Mouse (Mus musculus): ENCODE results near the gene Cuedc1. TPM values are rescaled to one million over a fixed set of nuclear protein-coding genes. Genes with fewer than 3 reads are reported as not detected.
A peak's percentile ranks its signal among the peaks of the same experiment; 100 is the strongest.

Cuedc1 gene
- polyA plus RNA-seq, 1 experiment from 2014 or later, result 17.4 TPM

GRCm38 (mm10) chr11:88059141-88059540 is 38.7 kb upstream of the Cuedc1 start:
- Histone ChIP-seq H3K4me3 (ENCODE audit: low read depth, low read length) (no peak overlapping the region), H3K27me3 (replicated peaks; ENCODE audit: control insufficient read depth, insufficient read depth, low read length) (no peaks in the 10 kb centered on the region), H3K9me3 (ENCODE audit: control insufficient read depth, low read length) (no peaks in the 10 kb centered on the region), H3K36me3 (ENCODE audit: control insufficient read depth, insufficient read depth, low read length) (peaks cover under 1% of the 10 kb centered on the region), H3K9ac (ENCODE audit: low read depth, low read length) (no peak overlapping the region), H3K4me1 (ENCODE audit: control insufficient read depth, insufficient read depth, low read length) (no peaks in the 10 kb centered on the region), H3K27ac (replicated peaks; ENCODE audit: low read depth, low read length) (no peak overlapping the region), H3K4me2 (ENCODE audit: low read depth, low read length) (no peak overlapping the region)
- peak; percentile 86 for ATAC-seq (ENCODE audit: low read depth)
- 55% methylated on average over 2 of the region's 2 CpGs for WGBS
- peak; percentile 88 for DNase-seq (ENCODE audit: low spot score)

GRCm38 (mm10) chr11:88061892-88062625 is 35.8 kb upstream of the Cuedc1 start:
- no peak overlapping the region for H3K4me2 ChIP-seq (ENCODE audit: low read depth, low read length)
- no peaks in the 10 kb centered on the region for H3K9me3 ChIP-seq (ENCODE audit: control insufficient read depth, low read length)
- ATAC-seq (ENCODE audit: low read depth), result no peak
- WGBS, result 75% methylated on average over 2 of the region's 2 CpGs
- H3K9ac ChIP-seq (ENCODE audit: low read depth, low read length), result no peak overlapping the region
- no peak for DNase-seq (ENCODE audit: low spot score)
- H3K36me3 ChIP-seq (ENCODE audit: control insufficient read depth, insufficient read depth, low read length), result no peaks in the 10 kb centered on the region
- H3K4me1 ChIP-seq (ENCODE audit: control insufficient read depth, insufficient read depth, low read length), result peaks cover under 1% of the 10 kb centered on the region
- H3K4me3 ChIP-seq (ENCODE audit: low read depth, low read length), result no peak overlapping the region
- no peaks in the 10 kb centered on the region for H3K27me3 ChIP-seq (replicated peaks; ENCODE audit: control insufficient read depth, insufficient read depth, low read length)
- H3K27ac ChIP-seq (replicated peaks; ENCODE audit: low read depth, low read length), result no peak overlapping the region

- ATAC-seq (ENCODE audit: low read depth), result no peak
These were observed 32.1 kb upstream of the Cuedc1 start for GRCm38 (mm10) chr11:88065732-88066131.

GRCm38 (mm10) chr11:88067191-88067585 is 30.7 kb upstream of the Cuedc1 start:
- Histone ChIP-seq H3K4me1 (ENCODE audit: control insufficient read depth, insufficient read depth, low read length) (peaks cover 26% of the 10 kb centered on the region), H3K9me3 (ENCODE audit: control insufficient read depth, low read length) (no peaks in the 10 kb centered on the region), H3K27me3 (replicated peaks; ENCODE audit: control insufficient read depth, insufficient read depth, low read length) (no peaks in the 10 kb centered on the region), H3K4me2 (ENCODE audit: low read depth, low read length) (peak overlapping the region; percentile 77), H3K4me3 (ENCODE audit: low read depth, low read length) (peak overlapping the region; percentile 98), H3K9ac (ENCODE audit: low read depth, low read length) (peak overlapping the region; percentile 96), H3K36me3 (ENCODE audit: control insufficient read depth, insufficient read depth, low read length) (no peaks in the 10 kb centered on the region), H3K27ac (replicated peaks; ENCODE audit: low read depth, low read length) (peak overlapping the region; percentile 97)
- WGBS, result 4% methylated on average over 8 of the region's 8 CpGs
- ATAC-seq (ENCODE audit: low read depth) (no peak), DNase-seq (ENCODE audit: low spot score) (no peak)

More at GRCm38 (mm10) chr11:88065732-88066131, 32.1 kb upstream of the Cuedc1 start:
- Histone ChIP-seq H3K36me3 (ENCODE audit: control insufficient read depth, insufficient read depth, low read length) (no peaks in the 10 kb centered on the region), H3K4me2 (ENCODE audit: low read depth, low read length) (no peak overlapping the region), H3K27ac (replicated peaks; ENCODE audit: low read depth, low read length) (no peak overlapping the region), H3K9me3 (ENCODE audit: control insufficient read depth, low read length) (no peaks in the 10 kb centered on the region), H3K4me1 (ENCODE audit: control insufficient read depth, insufficient read depth, low read length) (peaks cover 15% of the 10 kb centered on the region), H3K4me3 (ENCODE audit: low read depth, low read length) (no peak overlapping the region), H3K27me3 (replicated peaks; ENCODE audit: control insufficient read depth, insufficient read depth, low read length) (no peaks in the 10 kb centered on the region), H3K9ac (ENCODE audit: low read depth, low read length) (no peak overlapping the region)
- no peak for DNase-seq (ENCODE audit: low spot score)

GRCm38 (mm10) chr11:88067586-88068410 is 30.1 kb upstream of the Cuedc1 start, which contains the start of gene Vezf1:
Gene Vezf1, plus strand, starts transcription at chr11:88068279.
- H3K36me3 ChIP-seq (ENCODE audit: control insufficient read depth, insufficient read depth, low read length), result no peaks in the 10 kb centered on the region
- 0% methylated on average over 17 of the region's 81 CpGs for WGBS
- H3K4me1 ChIP-seq (ENCODE audit: control insufficient read depth, insufficient read depth, low read length), result peaks cover 26% of the 10 kb centered on the region
- H3K9me3 ChIP-seq (ENCODE audit: control insufficient read depth, low read length), result no peaks in the 10 kb centered on the region
- ATAC-seq (ENCODE audit: low read depth) (peak; percentile 89), DNase-seq (ENCODE audit: low spot score) (peak; percentile 89)
- peak within 1 kb of the TSS; percentile 96 for H3K9ac ChIP-seq (ENCODE audit: low read depth, low read length)
- peak within 1 kb of the TSS; percentile 98 for H3K4me3 ChIP-seq (ENCODE audit: low read depth, low read length)
- H3K4me2 ChIP-seq (ENCODE audit: low read depth, low read length), result peak within 1 kb of the TSS; percentile 77
- no peaks in the 10 kb centered on the region for H3K27me3 ChIP-seq (replicated peaks; ENCODE audit: control insufficient read depth, insufficient read depth, low read length)
- H3K27ac ChIP-seq (replicated peaks; ENCODE audit: low read depth, low read length), result peak within 1 kb of the TSS; percentile 97

- Histone ChIP-seq H3K9ac (ENCODE audit: low read depth, low read length) (peak overlapping the region; percentile 96), H3K4me1 (ENCODE audit: control insufficient read depth, insufficient read depth, low read length) (peaks cover 26% of the 10 kb centered on the region), H3K4me3 (ENCODE audit: low read depth, low read length) (peak overlapping the region; percentile 98), H3K4me2 (ENCODE audit: low read depth, low read length) (peak overlapping the region; percentile 77), H3K27me3 (replicated peaks; ENCODE audit: control insufficient read depth, insufficient read depth, low read length) (no peaks in the 10 kb centered on the region), H3K9me3 (ENCODE audit: control insufficient read depth, low read length) (no peaks in the 10 kb centered on the region), H3K27ac (replicated peaks; ENCODE audit: low read depth, low read length) (peak overlapping the region; percentile 97), H3K36me3 (ENCODE audit: control insufficient read depth, insufficient read depth, low read length) (peaks cover 7% of the 10 kb centered on the region)
- DNase-seq (ENCODE audit: low spot score) (peak; percentile 65), ATAC-seq (ENCODE audit: low read depth) (peak; percentile 69)
- under 1% methylated on average over 52 of the region's 92 CpGs for WGBS
These were observed 29.2 kb upstream of the Cuedc1 start for GRCm38 (mm10) chr11:88068411-88069245.

GRCm38 (mm10) chr11:88069246-88069570 is 28.6 kb upstream of the Cuedc1 start:
- no peak for ATAC-seq (ENCODE audit: low read depth)
- Histone ChIP-seq H3K4me2 (ENCODE audit: low read depth, low read length) (peak overlapping the region; percentile 77), H3K9ac (ENCODE audit: low read depth, low read length) (peak overlapping the region; percentile 96), H3K4me3 (ENCODE audit: low read depth, low read length) (peak overlapping the region; percentile 98), H3K36me3 (ENCODE audit: control insufficient read depth, insufficient read depth, low read length) (peaks cover 13% of the 10 kb centered on the region), H3K27me3 (replicated peaks; ENCODE audit: control insufficient read depth, insufficient read depth, low read length) (no peaks in the 10 kb centered on the region), H3K9me3 (ENCODE audit: control insufficient read depth, low read length) (no peaks in the 10 kb centered on the region), H3K27ac (replicated peaks; ENCODE audit: low read depth, low read length) (peak overlapping the region; percentile 97), H3K4me1 (ENCODE audit: control insufficient read depth, insufficient read depth, low read length) (peaks cover 26% of the 10 kb centered on the region)
- no peak for DNase-seq (ENCODE audit: low spot score)
- WGBS, result under 1% methylated on average over 12 of the region's 12 CpGs

- Histone ChIP-seq H3K9ac (ENCODE audit: low read depth, low read length) (peak overlapping the region; percentile 35; the same call in 1 of the 2 replicates), H3K4me3 (ENCODE audit: low read depth, low read length) (peak overlapping the region; percentile 98), H3K27me3 (replicated peaks; ENCODE audit: control insufficient read depth, insufficient read depth, low read length) (no peaks in the 10 kb centered on the region), H3K9me3 (ENCODE audit: control insufficient read depth, low read length) (no peaks in the 10 kb centered on the region), H3K4me1 (ENCODE audit: control insufficient read depth, insufficient read depth, low read length) (peaks cover 26% of the 10 kb centered on the region), H3K27ac (replicated peaks; ENCODE audit: low read depth, low read length) (0 out of 2 replicates have a peak overlapping the region, but pooled peaks have one; percentile 16), H3K36me3 (ENCODE audit: control insufficient read depth, insufficient read depth, low read length) (peaks cover 24% of the 10 kb centered on the region), H3K4me2 (ENCODE audit: low read depth, low read length) (peak overlapping the region; percentile 77)
- DNase-seq (ENCODE audit: low spot score), result no peak
- no peak for ATAC-seq (ENCODE audit: low read depth)
- 16% methylated on average over 4 of the region's 4 CpGs for WGBS
These were observed 27.5 kb upstream of the Cuedc1 start for GRCm38 (mm10) chr11:88070392-88070791.
